Mouse (Mus musculus) liver, adult 2 months (tissue): ENCODE data around the gene Scnn1a.
"Not testable (repeated sequence)": the region's sequence is repeated elsewhere in the genome, so short reads cannot be mapped to it uniquely, and the experiment has no call there.

Experiments
- CTCF ChIP-seq: fragments of 200-500 bp; IDR thresholded peaks from 2 replicates; pipeline ENCODE4 v1.5.1; 2011; ENCODE audit warnings: low read depth, low read length, control low read depth
- POLR2A ChIP-seq: fragments of 200-500 bp; IDR thresholded peaks from 2 replicates; pipeline ENCODE4 v1.6.1; 2011; ENCODE audit warnings: low read length, control low read depth; ENCODE audit not compliant: insufficient read depth; ENCODE audit errors: extremely low read depth

DNA sequence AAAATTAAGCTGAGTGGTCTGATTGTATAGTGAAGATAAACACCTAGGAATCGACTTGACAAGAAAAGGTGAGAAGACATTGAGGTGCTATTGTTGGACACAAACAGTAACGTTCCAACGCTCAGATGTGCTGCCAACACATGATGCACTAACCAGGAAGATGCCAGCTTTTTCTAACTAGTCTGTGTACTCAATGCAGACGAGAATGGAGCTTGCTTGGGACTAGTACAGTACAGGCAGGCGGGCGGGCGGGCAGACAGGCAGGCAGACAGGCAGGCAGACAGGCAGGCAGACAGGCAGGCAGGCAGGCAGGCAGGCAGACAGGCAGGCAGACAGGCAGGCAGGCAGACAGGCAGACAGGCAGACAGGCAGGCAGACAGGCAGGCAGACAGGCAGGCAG lies 16.1 kb upstream of the Scnn1a start:
- TF ChIP-seq CTCF, POLR2A: not testable (repeated sequence)
